Mouse (Mus musculus) ZHBTc4 (cell line): Measurements from ENCODE around the gene Kifc1.
"Not testable (repeated sequence)": the region's sequence is repeated elsewhere in the genome, so short reads cannot be mapped to it uniquely, and the experiment has no call there.

ENCODE experiments used
- DNase-seq: peaks from one replicate; pipeline ENCODE4 v3.0.0-alpha.2; 2011; ENCODE audit warnings: low read depth, low spot score

The Kifc1 gene

DNA sequence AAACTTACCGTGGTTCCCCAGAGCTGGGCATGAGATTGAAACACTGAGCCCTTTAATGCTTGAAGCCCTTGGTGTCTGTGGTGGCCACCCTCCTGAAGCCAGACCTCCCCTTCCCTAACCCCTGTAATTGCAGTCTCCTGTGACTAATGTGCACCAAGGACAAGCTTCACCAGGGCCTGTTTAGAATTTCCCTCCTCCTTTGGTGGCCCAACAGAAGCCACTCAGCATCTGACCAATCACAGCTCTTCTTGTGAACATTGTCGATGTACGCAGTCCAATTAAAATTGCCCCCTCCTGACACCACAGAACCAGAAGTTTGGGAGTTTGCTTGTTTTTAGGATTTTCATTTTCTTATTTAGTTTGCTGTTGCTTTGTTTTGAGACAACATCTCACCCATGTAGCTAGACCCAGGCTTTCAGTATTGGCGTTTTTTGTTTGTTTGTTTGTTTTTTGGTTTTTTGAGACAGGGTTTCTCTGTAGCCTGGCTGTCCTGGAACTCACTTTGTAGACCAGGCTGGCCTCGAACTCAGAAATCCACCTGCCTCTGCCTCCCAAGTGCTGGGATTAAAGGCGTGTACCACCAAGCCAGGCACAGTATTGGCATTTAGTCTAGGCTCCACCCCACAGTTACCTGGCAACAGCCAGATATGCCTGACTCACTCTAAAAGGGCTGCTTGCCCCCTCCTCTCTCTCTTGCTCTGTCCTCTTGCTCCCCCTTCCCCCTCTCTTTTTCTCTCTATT, 13.6 kb upstream of the Kifc1 start:
- DNase-seq: peak; percentile 67

DNA sequence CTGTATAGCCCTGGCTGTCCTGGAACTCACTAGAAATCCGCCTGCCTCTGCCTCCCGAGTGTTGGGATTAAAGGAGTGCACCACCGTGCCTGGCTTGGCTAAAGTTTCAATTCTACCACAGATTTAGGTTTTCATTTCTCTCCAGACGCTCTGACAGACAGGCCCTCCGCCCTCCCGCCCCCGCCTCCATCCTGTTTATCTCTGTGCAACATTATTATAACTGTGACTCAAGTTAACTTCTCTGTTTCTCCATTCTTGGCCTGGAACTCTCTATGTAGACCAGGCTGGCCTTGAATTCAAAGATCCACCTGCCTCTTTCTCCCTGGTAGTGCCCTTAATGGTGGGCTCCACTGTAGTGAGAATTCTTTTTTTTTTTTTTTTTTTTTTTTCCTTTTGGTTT, 12.0 kb upstream of the Kifc1 start:
- DNase-seq: no peak

DNA sequence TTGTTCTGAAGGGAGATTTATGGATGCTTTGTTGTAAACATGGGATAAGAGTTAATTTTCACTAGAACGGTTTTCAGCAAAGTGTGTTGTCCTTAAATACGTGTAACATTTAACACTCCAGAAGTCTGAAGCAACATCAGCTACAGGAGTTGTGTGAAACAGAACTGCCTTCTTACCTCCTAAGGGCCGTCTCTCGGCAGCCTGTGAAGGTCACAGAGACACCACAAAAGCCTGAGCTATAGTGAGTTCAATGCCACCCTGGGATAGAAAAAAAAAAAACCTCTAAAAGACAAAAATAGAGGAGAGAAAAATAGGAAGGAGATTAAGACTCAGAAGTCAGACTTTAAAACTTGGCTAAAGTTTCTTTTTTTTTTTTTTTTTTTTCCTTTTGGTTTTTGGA, 11.6 kb upstream of the Kifc1 start:
- no peak for DNase-seq

DNA sequence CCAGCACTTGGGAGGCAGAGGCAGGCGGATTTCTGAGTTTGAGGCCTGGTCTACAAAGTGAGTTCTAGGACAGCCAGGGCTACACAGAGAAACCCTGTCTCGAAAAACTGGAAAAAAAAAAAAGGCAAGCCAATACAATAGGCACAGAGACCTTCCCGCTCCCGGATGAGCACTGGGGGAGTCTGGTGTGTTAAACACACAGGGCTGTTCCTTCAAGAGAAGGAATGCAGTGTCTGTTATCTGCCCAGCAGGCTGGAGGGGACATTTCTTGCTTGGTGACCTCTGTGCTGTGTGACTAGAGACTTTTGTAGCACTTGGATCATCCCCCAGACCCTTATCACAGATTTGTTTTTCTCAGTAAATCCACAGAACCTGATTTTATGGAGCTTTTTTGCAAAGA, 11.2 kb upstream of the Kifc1 start:
- DNase-seq: peak; percentile 53

DNA sequence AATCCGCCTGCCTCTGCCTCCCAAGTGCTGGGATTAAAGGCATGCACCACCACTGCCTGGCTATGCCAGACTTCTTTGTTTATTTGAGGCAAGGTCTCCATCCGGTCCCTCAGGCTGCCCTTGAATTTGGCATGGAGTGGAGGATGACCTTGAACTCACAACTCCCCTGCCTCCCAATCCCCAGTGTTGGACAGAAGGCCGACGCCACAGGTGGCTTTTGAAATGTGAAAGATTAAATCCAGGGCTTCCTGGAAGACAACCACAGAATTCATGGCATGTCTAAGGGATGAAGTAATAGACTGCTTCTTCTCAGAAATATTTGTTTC, 10.5 kb upstream of the Kifc1 start:
- DNase-seq: peak; percentile 85

DNA sequence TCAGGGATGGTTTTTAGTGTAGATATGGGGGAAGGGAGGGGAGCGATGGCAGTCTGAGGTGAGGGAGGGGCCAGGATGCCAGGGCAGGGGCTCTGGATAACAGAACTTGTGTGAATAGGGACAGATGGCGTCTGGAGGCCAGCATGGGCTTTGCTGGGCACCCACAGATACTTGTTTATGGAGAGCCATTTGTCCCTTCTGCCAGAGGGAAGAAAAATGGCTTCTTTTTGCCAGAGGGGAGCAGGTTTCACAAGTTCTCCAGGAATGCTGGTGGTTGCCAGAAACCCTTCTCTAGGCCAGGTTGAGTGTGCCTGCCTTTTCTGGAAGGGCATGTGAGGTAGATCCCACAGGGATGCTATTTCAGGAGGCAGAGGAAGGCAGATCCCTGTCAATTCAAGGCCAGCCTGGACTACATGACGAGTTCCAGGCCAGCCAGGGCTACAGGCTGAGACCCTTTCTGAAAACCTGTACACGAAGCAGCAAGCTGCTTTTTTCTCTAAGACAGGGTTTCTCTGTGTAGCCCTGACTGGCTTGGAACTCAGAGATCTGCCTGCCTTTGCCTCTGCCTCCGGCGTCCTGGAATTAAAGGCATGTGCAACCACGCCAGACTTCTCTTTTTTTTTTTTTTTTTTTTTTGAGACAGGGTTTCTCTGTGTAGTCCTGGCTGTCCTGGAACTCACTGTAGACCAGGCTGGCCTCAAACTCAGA, 10.0 kb upstream of the Kifc1 start:
- DNase-seq: no peak

DNA sequence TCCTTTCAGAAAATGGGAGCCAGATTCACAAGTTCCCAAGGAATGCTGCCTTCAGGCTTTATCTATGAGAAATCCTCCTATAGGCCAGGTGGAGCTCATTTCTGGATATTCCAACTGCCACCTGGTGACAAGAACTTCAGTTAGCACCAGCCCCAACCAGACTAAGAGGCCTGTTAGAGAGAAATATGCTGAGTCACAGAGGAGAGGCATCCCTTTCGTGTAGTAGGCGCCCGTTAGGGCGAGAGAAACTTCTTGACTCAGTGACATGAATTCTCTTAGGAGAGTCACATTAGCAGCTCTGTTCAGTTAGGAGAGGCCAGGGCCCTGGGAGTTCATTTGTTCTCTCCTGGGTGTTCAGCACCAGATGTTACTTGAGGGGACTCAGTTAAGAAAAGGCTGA, 9.2 kb upstream of the Kifc1 start:
- peak; percentile 55 for DNase-seq

DNA sequence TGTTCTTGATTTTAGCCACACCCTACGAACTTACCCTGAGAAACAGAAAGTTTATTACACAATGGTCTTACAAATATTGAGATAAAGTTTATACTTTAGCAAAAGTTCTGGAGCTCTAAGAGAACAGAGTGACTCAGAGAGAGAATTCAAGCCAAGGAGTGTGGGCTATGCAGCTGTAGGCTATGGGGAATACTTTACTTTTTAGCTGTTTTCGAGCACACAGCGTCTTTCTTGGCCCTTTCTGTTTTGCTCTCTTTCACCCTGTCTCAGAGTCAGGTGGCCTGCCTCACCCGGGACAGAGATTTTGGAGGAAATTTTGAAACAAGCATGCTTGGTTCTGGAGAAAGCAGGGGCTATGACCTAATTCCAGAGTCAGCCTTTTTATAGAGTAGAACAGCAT, 7.7 kb upstream of the Kifc1 start:
- not testable (repeated sequence) for DNase-seq

DNA sequence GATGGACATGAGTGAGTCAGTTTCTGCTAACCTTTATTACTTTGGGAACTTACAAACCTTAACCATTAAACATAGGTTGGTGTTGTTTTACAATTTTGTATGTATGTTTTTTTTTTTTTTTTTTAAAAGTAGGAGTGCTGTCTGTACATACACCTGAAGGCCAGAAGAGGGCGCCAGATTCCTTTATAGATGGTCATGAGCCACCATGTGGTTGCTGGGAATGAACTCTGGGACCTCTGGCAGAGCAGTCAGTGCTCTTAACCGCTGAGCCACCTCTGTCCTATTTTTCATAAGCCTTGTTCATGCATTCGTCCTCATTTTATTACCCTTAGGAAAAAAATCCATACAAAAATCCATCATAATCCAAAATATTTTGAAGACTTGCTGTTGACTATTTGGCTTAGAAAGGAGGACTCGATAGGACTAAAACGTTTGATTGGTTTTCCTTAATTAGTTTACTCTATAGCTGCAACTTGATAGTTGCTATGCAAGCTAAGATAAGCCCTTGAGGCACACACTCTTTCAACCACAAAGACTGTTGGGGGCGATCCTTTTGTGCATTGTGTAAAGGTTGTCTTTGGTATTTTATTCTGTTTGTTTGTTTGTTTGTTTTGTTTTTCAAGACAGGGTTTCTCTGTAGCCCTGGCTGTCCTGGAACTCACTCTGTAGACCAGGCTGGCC, 6.8 kb upstream of the Kifc1 start:
- peak; percentile 90 for DNase-seq

DNA sequence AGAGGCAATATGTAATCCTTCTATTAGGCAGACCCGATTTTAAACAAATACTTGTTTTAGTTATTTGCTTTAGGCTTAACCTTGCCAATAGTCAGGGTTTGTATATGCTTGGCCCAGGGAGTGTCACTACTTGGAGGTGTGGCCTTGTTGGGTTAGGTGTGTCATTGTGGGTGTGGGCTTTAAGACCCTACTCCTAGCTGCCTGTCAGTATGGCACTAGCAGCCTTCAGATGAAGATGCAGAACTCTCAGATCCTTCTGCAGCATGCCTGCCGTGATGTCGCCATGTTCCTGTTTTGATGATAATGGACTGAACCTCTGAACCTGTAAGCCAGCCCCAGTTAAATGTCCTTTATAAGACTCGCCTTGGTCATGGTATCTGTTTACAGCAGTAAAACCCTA, 2.5 kb upstream of the Kifc1 start:
- DNase-seq: peak; percentile 59

DNA sequence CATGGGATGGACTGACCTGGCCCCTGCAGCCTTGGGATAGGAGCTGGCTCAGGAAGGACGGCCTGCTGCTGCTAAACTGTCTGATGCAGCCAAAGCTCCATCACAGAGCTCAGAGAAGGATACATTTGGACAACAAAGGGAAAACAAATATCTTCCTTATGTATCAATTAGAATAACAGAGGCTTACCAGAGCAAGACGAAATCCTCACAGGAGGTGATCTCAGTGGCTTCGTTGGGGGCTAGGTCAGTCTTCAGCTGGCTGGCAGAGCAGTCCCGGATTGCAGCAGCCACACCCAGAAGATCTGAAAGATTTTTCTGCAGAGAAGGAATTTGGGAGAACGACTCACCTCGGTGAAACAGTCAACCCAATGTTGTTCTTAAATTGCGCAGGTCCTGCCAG, 2.0 kb upstream of the Kifc1 start:
- peak; percentile 93 for DNase-seq

DNA sequence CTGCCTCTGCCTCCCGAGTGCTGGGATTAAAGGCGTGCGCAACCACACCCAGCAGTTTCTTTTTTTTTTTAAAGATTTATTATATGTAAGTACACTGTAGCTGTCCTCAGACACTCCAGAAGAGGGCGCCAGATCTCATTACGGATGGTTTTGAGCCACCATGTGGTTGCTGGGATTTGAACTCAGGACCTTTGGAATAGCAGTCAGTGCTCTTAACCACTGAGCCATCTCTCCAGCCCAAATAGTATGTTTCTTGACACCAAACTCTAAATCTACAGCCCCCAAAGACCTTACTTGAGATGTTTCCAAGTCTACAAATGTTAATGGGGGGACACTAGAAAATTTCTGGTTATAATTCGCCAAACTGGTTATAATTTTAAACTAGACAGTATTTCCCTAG, 1.4 kb upstream of the Kifc1 start:
- not testable (repeated sequence) for DNase-seq

DNA sequence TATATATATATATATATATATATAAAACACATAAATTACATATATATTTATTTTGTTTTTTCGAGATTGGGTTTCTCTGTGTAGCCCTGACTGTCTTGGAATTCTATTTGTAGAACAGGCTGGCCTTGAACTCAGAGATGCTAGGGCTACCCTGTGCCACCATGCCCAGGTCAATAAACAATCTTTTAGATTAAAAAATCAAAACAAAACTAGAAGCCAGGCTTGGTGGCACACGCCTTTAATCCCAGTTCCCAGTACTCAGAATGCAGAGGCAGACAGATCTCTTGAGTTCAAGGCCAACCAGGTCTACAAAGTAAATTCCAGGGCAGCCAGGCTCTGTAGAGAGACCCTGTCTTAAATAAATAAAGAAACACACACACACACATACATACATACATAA, 896 bp upstream of the Kifc1 start:
- no peak for DNase-seq

DNA sequence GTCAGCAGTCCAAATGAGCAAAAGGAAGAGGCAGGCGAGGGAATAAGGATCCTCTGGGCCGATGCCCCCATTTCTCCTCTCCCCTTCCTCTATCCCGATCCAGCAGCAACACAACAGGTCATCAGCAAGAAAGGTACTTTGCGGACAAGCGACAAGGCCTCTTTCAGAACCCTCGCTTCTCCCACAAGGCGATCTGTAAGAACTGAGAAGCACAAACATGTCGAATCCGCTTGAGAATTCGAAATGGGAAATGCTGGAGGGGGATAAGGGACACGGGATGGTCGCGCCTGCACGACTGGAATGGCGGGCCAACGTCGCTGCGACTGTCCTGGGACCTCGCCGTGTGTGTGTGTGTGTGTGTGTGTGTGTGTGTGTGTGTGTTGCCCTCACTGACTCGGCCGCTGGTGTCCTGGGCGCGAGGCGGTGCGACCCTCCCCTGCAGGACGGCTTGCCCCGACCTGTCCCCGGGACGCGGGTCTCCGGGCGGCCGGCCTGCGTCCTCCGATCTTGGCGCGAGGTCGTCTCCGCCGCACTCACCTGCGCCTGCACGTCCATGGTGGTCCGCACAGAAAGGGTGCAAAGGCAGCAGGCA, 424 bp downstream of the Kifc1 start:
- not testable (repeated sequence) for DNase-seq

DNA sequence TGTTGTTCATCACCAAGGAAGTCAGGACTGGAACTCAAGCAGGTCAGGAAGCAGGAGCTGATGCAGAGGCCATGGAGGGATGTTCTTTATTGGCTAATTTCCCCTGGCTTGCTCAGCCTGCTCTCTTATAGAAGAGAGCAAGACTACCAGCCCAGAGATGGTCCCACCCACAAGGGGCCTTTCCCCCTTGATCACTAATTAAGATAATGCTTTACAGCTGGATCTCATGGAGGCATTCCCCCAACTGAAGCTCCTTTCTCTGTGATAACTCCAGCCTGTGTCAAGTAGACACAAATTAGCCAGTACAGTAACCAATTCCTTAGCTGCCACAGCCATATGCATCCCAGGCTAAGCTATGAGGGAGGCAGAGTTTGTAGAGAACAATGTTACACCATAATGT, 2.2 kb downstream of the Kifc1 start:
- DNase-seq: not testable (repeated sequence)

DNA sequence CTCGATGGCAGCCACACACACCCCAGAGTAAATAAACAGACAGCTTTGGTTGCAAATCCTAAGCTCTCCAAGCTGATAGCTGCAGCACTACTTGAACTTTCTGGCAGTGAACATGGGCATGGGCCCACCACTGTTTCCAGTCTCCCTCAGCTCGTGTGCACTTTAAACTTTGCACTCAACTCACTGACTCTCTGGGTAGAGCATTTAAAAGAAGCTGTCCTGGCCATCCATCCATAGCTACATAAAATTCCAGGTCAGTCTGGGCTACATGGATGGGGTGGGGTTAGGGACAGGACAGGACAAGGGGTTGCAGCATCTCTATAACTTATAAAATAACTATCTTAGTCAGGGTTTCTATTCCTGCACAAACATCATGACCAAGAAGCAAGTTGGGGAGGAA, 2.7 kb downstream of the Kifc1 start:
- not testable (repeated sequence) for DNase-seq

DNA sequence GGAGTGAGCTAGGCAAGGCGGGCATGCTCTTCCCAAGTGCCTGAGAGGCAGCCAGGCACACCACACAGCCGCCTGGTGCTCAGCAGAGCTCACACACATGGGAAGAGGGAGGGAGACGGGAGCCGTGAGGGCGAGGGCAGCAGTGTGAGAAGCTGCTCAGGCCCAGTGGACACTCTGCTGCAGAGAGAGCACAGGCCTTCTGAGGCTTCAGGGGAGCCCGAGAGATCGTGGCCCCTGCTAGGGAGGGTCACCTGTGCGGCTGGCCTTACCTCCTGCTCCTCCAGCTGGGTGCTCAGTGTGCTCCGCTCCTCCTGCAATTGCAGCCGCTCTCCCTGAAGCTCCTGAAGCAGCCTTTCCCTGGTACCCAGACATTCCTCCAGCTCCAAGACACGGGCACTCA, 6.1 kb downstream of the Kifc1 start:
- not testable (repeated sequence) for DNase-seq

DNA sequence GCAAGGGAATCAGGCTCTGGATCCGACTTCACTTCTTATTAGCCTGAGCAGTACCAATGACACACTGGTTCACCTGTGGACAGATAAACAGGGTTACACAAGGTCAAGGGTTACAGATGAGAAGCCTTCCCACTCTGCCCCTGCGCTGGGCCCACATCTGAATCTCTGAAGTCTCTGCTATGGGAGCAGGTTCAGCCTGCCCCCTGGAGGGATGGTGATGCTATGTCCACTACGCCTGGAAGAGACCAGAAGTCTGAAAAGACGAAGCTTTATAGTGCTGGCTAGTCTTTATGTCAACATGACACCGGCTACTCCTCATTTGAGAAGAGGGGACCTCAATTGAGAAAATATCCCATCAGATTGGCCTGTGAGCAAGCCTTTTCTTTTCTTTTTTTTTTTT, 14.7 kb downstream of the Kifc1 start:
- peak; percentile 73 for DNase-seq

DNA sequence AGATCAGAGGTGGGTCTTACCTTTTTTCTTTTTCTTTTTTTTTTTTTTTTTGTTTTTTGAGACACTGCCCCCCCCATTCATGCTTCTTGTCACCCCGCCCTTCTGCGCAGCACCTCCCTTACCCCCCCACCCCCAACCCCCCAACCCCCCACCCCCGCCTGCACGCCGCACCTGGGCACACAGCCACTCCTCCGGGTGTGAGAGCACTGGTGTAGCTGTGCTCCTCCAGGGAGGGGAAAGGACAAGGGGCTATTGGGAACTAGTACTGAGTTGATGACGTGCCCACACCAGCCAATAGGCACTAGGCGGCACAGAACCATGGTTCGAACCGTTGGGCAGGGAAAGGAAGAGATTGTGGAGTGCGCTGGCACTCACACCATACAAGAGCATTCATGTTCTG, 16.1 kb downstream of the Kifc1 start:
- peak; percentile 41 for DNase-seq

DNA sequence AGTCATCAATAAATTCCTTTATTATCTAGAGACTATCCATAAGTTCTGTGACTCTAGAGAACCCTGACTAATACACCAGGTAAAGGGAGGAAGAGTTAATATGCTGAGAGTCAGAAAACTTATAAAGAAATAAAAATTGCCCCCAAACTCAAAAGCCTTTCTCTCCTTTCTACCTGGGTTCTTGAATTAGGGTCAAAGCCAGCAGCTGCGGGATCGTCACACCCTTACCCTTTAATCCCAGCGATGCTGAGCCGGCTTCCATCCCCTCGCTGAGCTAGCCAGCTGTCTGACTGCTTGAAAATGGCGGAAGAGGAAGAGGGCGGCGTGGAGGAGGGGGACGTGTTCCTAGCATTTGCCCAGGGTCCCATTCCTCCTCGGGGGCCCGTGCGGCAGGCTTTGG, 16.9 kb downstream of the Kifc1 start, which contains the start of gene Gm7029:
Gene Gm7029 (plus strand): TSS at position 301 of the 400 bp plus-strand sequence.
- not testable (repeated sequence) for DNase-seq

DNA sequence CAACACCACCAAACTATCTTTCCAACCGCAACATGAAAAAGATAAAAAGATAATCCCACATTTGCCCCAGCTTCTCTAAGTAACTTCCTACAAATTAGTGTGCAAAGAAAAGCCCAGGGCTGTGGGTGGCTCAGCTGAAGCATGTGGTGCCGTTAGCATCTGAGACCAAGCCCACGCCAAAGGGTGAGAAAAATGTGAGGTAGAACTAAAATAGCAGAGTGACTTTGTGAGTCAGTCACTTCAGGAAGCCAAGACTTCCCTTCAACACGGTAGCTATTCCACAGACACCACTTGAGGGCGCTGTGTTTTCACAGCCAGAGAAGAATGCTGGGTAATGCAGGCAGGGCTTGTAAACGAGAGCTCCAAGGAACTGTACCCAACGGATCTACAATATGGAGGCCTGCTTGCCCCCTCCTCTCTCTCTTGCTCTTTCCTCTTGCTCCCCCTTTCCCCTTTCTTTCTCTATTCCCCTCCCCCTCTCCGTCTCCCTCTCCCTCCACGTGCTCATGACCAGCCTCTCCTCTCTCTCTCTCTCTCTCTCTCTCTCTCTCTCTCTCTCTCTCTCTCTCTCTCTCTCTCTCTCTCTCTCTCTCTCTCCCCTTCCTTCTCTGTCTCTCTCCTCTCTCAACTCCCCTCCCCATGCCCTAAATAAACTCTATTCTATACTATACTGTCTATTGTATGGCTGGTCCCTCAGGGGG, 25.0 kb downstream of the Kifc1 start:
- peak; percentile 92 for DNase-seq

DNA sequence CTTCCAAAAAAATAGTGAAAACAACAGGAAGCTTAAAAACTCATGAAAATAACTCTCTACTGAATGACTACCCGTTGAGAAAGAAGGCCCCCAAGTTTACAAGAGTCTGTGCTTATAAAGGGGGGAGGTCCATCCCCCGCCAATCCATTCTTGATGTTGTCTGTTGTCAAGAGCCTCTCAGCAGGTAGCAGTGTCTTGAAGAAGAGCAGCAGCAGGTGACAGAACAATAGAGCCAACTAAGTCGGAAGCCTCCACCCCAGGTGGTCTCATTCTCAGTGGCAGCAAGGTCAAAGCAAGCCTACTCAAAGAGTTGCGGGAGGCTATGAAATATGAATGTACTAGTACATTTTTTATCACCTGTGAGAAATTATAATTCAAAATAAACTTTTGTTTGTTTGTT, 32.6 kb downstream of the Kifc1 start:
- peak; percentile 69 for DNase-seq
